Mouse (Mus musculus) lung, adult 2 months (tissue): Measurements from ENCODE around the gene Cacna1g.

Source experiments
- CTCF ChIP-seq: fragments of 200-500 bp; IDR thresholded peaks from 2 replicates; pipeline ENCODE4 v1.5.1; 2011; ENCODE audit warnings: mild to moderate bottlenecking, low read length, control low read depth; ENCODE audit not compliant: insufficient read depth
- POLR2A ChIP-seq: fragments of 200-500 bp; IDR thresholded peaks from 2 replicates; pipeline ENCODE4 v1.6.1; 2011; ENCODE audit warnings: low read depth, mild to moderate bottlenecking, control low read depth, low read length, borderline replicate concordance; ENCODE audit errors: extremely low read depth

- TF ChIP-seq CTCF (no peak), POLR2A (no peak)
Observed at GRCm38 (mm10) chr11:94466333-94466855, 7.6 kb downstream of the Cacna1g start.
